Mouse (Mus musculus): ENCODE measurements around the gene Olfr1310.
"Not testable (repeated sequence)": the region's sequence is repeated elsewhere in the genome, so short reads cannot be mapped to it uniquely, and the experiment has no call there.

The Olfr1310 gene

GRCm38 (mm10) chr2:112012608-112013007, at the start of gene Olfr1310:
Olfr1310 (minus strand) TSS chr2:112012708.
- no peak for DNase-seq (ENCODE audit: low read depth in 2 of 2, low spot score in 2 of 2)

- no peak for DNase-seq (ENCODE audit: low read depth in 2 of 2, low spot score in 2 of 2)
Measured at GRCm38 (mm10) chr2:112050138-112050537, 37.6 kb upstream of the Olfr1310 start, which contains the start of gene Olfr1312. Olfr1312 (minus strand) TSS chr2:112050238.

- DNase-seq (ENCODE audit: low read depth in 2 of 2, low spot score in 2 of 2): not testable (repeated sequence)
Measured at GRCm38 (mm10) chr2:112026971-112027370, 14.5 kb upstream of the Olfr1310 start.

- no peak for DNase-seq (ENCODE audit: low read depth in 2 of 2, low spot score in 2 of 2)
Measured at GRCm38 (mm10) chr2:112024312-112024711, 11.8 kb upstream of the Olfr1310 start, which contains the start of gene Olfr1311. Olfr1311 (minus strand) TSS chr2:112024412.

- DNase-seq (ENCODE audit: low read depth in 2 of 2, low spot score in 2 of 2): no peak
Measured at GRCm38 (mm10) chr2:112014900-112015299, 2.4 kb upstream of the Olfr1310 start.

GRCm38 (mm10) chr2:111990181-111990580, 22.3 kb downstream of the Olfr1310 start, which contains the start of gene Olfr1309:
Olfr1309 (minus strand) TSS chr2:111990281.
- no peak for DNase-seq (ENCODE audit: low read depth in 2 of 2, low spot score in 2 of 2)

- no peak for DNase-seq (ENCODE audit: low read depth in 2 of 2, low spot score in 2 of 2)
Measured at GRCm38 (mm10) chr2:111964844-111965243, 47.7 kb downstream of the Olfr1310 start, which contains the start of gene Olfr1308. Olfr1308 (minus strand) TSS chr2:111964944.
